Mouse (Mus musculus) mesoderm, embryonic 11.5 days (tissue): ENCODE data around the gene Cdk5r1.

ENCODE experiments used
- DNase-seq: peaks from one replicate; pipeline ENCODE4 v3.0.0-alpha.2; 2012; ENCODE audit warnings: low read depth, low spot score

Gene Cdk5r1

GRCm38 (mm10) chr11:80504519-80505385, 27.9 kb downstream of the Cdk5r1 start:
- no peak for DNase-seq

GRCm38 (mm10) chr11:80505581-80505980, 28.8 kb downstream of the Cdk5r1 start:
- DNase-seq = no peak

- DNase-seq = no peak
These were observed 29.7 kb downstream of the Cdk5r1 start for GRCm38 (mm10) chr11:80506483-80506882.

- DNase-seq = no peak
These were observed 31.0 kb downstream of the Cdk5r1 start for GRCm38 (mm10) chr11:80507791-80508190.

GRCm38 (mm10) chr11:80508361-80509175, 31.7 kb downstream of the Cdk5r1 start:
- DNase-seq = peak; percentile 44

- DNase-seq = no peak
These were observed 32.3 kb downstream of the Cdk5r1 start for GRCm38 (mm10) chr11:80509176-80509506.

GRCm38 (mm10) chr11:80510124-80510523, 33.3 kb downstream of the Cdk5r1 start:
- no peak for DNase-seq

- no peak for DNase-seq
These were observed 35.7 kb downstream of the Cdk5r1 start for GRCm38 (mm10) chr11:80512313-80513056.

- no peak for DNase-seq
These were observed 37.0 kb downstream of the Cdk5r1 start for GRCm38 (mm10) chr11:80513796-80514195.

- no peak for DNase-seq
These were observed 38.5 kb downstream of the Cdk5r1 start for GRCm38 (mm10) chr11:80515346-80515745.

- DNase-seq = no peak
These were observed 39.1 kb downstream of the Cdk5r1 start for GRCm38 (mm10) chr11:80515895-80516294.

- peak; percentile 86 for DNase-seq
These were observed 41.9 kb downstream of the Cdk5r1 start for GRCm38 (mm10) chr11:80518421-80519367.

- DNase-seq = no peak
These were observed 44.3 kb downstream of the Cdk5r1 start for GRCm38 (mm10) chr11:80521148-80521547.

GRCm38 (mm10) chr11:80522852-80523251, 46.0 kb downstream of the Cdk5r1 start:
- DNase-seq = no peak

GRCm38 (mm10) chr11:80523410-80523809, 46.6 kb downstream of the Cdk5r1 start:
- DNase-seq = no peak

GRCm38 (mm10) chr11:80524213-80524612, 47.4 kb downstream of the Cdk5r1 start:
- DNase-seq = no peak

GRCm38 (mm10) chr11:80527697-80528096, 50.9 kb downstream of the Cdk5r1 start:
- no peak for DNase-seq

- DNase-seq = no peak
These were observed 52.3 kb downstream of the Cdk5r1 start for GRCm38 (mm10) chr11:80529149-80529548.
